Mouse (Mus musculus) layer of hippocampus, postnatal 14 days (tissue): ENCODE measurements around the gene Adgrf5. TPM values are rescaled to one million over a fixed set of nuclear protein-coding genes. Genes with fewer than 3 reads are reported as not detected.
"Not testable (repeated sequence)": the region's sequence is repeated elsewhere in the genome, so short reads cannot be mapped to it uniquely, and the experiment has no call there.

ENCODE experiments used
- DNase-seq, 2 experiments: peaks; one replicate each; pipeline ENCODE4 v3.0.0; 2021 to 2022; ENCODE audit warnings: low spot score in 2 of 2, mixed read lengths in 1 of 2
- total RNA-seq, 2 experiments: library from RNA; stranded (reverse); gene quantifications; 2 replicates each; pipeline ENCODE4 v1.2.3; 2021

Adgrf5 gene
- total RNA-seq, 2 experiments from 2014 or later, result 31.2 to 34.1 TPM

- no peak for DNase-seq
Observed at GRCm38 (mm10) chr17:43459737-43460230, 99.5 kb downstream of the Adgrf5 start.

GRCm38 (mm10) chr17:43460245-43461181 is 100.3 kb downstream of the Adgrf5 start:
- DNase-seq, result peak; percentile 69 to 74

GRCm38 (mm10) chr17:43470039-43470438 is 109.8 kb downstream of the Adgrf5 start:
- DNase-seq, result no peak

- DNase-seq, result no peak
Observed at GRCm38 (mm10) chr17:43472558-43472957, 112.3 kb downstream of the Adgrf5 start.

GRCm38 (mm10) chr17:43474775-43475174 is 114.5 kb downstream of the Adgrf5 start:
- no peak for DNase-seq

- DNase-seq, result no peak
Observed at GRCm38 (mm10) chr17:43477621-43478020, 117.4 kb downstream of the Adgrf5 start.

GRCm38 (mm10) chr17:43485982-43486381 is 125.7 kb downstream of the Adgrf5 start:
- no peak for DNase-seq

- no peak for DNase-seq
Observed at GRCm38 (mm10) chr17:43488439-43489151, 128.3 kb downstream of the Adgrf5 start.

- DNase-seq, result not testable (repeated sequence)
Observed at GRCm38 (mm10) chr17:43490371-43490770, 130.1 kb downstream of the Adgrf5 start.

- no peak for DNase-seq
Observed at GRCm38 (mm10) chr17:43495502-43495901, 135.3 kb downstream of the Adgrf5 start.

GRCm38 (mm10) chr17:43497521-43497920 is 137.3 kb downstream of the Adgrf5 start:
- DNase-seq, result no peak

GRCm38 (mm10) chr17:43500513-43500912 is 140.3 kb downstream of the Adgrf5 start:
- no peak for DNase-seq

GRCm38 (mm10) chr17:43501223-43501622 is 141.0 kb downstream of the Adgrf5 start:
- no peak for DNase-seq

GRCm38 (mm10) chr17:43501631-43502030 is 141.4 kb downstream of the Adgrf5 start:
- no peak for DNase-seq

- DNase-seq, result no peak
Observed at GRCm38 (mm10) chr17:43502592-43502991, 142.3 kb downstream of the Adgrf5 start, which contains the start of gene Mep1a. TSS of gene Mep1a (minus strand) at chr17:43502812.

- DNase-seq, result no peak
Observed at GRCm38 (mm10) chr17:43503861-43504593, 143.8 kb downstream of the Adgrf5 start.

GRCm38 (mm10) chr17:43504594-43504934 is 144.3 kb downstream of the Adgrf5 start:
- DNase-seq, result no peak
